Mouse (Mus musculus): ENCODE measurements around the gene Dnajb4.

DNA sequence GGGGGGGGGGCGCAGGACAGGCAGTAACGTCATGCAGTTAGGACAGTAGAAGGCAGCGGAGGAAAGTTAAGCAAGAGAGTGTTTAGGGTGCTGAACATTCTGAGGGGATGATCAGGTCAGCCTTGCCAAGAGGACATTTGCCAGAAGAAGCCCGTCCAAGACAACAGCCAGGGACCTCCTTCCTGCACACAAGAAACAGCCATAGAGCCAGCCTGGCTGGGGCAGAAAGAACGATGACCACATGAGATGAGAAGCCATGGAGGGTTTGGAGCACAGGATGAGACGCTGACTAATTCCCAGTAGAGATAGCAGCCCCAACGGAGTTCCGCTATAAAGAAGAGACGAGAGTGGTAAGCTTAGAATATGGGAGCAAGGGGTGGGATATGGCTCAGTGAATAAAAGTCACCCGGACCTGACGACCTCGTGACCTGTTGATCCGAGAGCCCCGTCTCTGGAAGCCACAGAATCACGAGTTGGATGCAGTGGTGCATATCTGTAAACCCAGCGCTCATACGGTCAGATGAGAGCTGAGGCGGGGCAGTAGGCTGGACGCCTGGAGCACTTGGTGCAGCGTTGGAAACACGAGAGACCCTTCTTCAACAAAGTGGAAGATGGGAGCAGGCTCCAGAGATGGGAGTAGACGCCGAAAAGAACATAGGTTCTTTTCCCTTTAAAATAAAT is 53.1 kb downstream of the Dnajb4 start:
- TF ChIP-seq CTCF (IDR thresholded peaks at IDR 0.05; ENCODE audit: low read depth) (no peak), EP300 (optimal IDR thresholded peaks at IDR 0.05) (no peak)
